Mouse (Mus musculus): ENCODE measurements around the gene Spop. TPM values are rescaled to one million over a fixed set of nuclear protein-coding genes. Genes with fewer than 3 reads are reported as not detected.
A peak's percentile ranks its signal among the peaks of the same experiment; 100 is the strongest.

The Spop gene
- polyA plus RNA-seq, 1 experiment = 20.4 TPM

DNA sequence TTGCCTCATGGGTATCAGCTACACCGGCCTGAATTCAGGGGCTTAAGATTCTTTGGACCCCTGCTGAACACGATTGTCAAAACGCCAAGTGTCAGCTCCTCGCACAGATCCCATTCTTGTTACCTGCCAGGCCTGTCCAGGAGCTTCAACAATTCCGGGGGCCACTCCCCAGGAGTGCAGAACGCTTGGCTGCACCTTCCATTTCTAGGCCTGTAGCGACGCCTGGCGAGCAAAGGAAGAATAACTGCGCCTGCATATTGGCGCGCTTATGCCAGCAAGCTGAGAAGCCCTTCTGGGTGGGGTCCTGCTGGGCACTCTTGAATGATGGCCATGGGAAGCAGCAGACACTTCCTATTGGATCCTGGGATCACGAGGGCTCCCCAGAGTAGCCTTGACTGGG, 107.7 kb downstream of the Spop start:
- Histone ChIP-seq H3K9me3 (no peaks in the 10 kb centered on the region), H3K4me3 (replicated peaks) (peak overlapping the region; percentile 85), H3K36me3 (replicated peaks; ENCODE audit: low read length) (no peaks in the 10 kb centered on the region), H3K27me3 (replicated peaks) (peaks cover 75% of the 10 kb centered on the region), H3K4me1 (peaks cover 20% of the 10 kb centered on the region)
- TF ChIP-seq GATA1 (IDR thresholded peaks at IDR 0.05; ENCODE audit: borderline replicate concordance, low read length) (no peak), FLI1 (IDR thresholded peaks at IDR 0.05; ENCODE audit: low read length) (no peak)

DNA sequence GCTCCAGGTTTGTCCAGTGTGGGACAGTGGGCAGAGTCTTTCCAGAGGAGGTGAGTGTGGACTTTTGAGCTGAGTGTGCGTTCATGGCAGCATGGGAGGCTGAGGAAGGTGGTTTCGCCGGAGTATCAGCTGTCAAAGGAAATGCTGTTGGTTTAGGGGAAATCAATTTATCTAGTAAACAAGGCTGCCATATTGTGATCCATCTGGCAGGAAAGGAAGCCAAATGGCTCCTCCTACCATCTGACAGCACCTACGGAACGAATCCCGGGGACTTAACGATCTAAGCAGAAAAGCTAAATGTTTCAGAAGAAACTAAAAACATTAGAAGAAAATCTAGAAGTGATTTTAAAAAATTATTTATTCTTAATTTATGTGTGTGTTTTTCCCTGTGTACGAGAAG, 113.4 kb downstream of the Spop start:
- Histone ChIP-seq H3K4me3 (replicated peaks) (no peak overlapping the region), H3K27me3 (replicated peaks) (peaks cover 61% of the 10 kb centered on the region), H3K9me3 (no peaks in the 10 kb centered on the region), H3K4me1 (no peaks in the 10 kb centered on the region; the same call in 1 of the 2 replicates), H3K36me3 (replicated peaks; ENCODE audit: low read length) (no peaks in the 10 kb centered on the region)
- TF ChIP-seq GATA1 (IDR thresholded peaks at IDR 0.05; ENCODE audit: borderline replicate concordance, low read length) = no peak
- no peak for TF ChIP-seq FLI1 (IDR thresholded peaks at IDR 0.05; ENCODE audit: low read length)

DNA sequence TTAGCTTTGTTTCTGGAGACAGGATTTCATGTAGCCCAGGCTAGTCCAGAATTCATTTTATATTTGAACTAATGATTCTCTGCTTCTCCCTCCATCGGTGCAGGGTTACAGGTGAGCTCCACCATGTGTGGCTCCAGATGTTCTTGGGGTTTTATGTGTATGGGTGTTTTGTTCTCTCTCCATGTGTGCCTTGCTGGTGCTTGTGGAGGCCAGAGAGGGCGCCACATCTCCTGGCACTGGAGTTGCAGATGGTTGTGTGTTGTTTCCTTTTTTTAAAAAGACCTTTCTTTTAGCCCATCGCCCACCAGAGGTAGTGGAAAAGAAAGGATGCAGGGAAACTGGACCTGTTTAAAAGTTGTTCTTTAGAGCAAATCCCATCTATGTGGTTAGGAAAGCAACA, 114.4 kb downstream of the Spop start:
- Histone ChIP-seq H3K36me3 (replicated peaks; ENCODE audit: low read length) (no peaks in the 10 kb centered on the region), H3K4me1 (no peaks in the 10 kb centered on the region; the same call in 1 of the 2 replicates), H3K9me3 (no peaks in the 10 kb centered on the region), H3K4me3 (replicated peaks) (no peak overlapping the region), H3K27me3 (replicated peaks) (peaks cover 60% of the 10 kb centered on the region)
- TF ChIP-seq GATA1 (IDR thresholded peaks at IDR 0.05; ENCODE audit: borderline replicate concordance, low read length) (no peak), FLI1 (IDR thresholded peaks at IDR 0.05; ENCODE audit: low read length) (no peak)

- peaks cover 8% of the 10 kb centered on the region for H3K4me1 ChIP-seq
- no peaks in the 10 kb centered on the region for H3K36me3 ChIP-seq (replicated peaks; ENCODE audit: low read length)
- no peaks in the 10 kb centered on the region for H3K9me3 ChIP-seq
- H3K4me3 ChIP-seq (replicated peaks) = no peak overlapping the region
- TF ChIP-seq GATA1 (IDR thresholded peaks at IDR 0.05; ENCODE audit: borderline replicate concordance, low read length) (no peak), FLI1 (IDR thresholded peaks at IDR 0.05; ENCODE audit: low read length) (no peak)
- H3K27me3 ChIP-seq (replicated peaks) = peaks cover 61% of the 10 kb centered on the region
Observed at GRCm38 (mm10) chr11:95532353-95533072, 118.6 kb downstream of the Spop start.

GRCm38 (mm10) chr11:95533484-95534160, 119.7 kb downstream of the Spop start:
- peaks cover 11% of the 10 kb centered on the region for H3K4me1 ChIP-seq
- no peaks in the 10 kb centered on the region for H3K9me3 ChIP-seq
- no peaks in the 10 kb centered on the region for H3K36me3 ChIP-seq (replicated peaks; ENCODE audit: low read length)
- H3K27me3 ChIP-seq (replicated peaks) = peaks cover 64% of the 10 kb centered on the region
- H3K4me3 ChIP-seq (replicated peaks) = peak overlapping the region; percentile 75
- TF ChIP-seq GATA1 (IDR thresholded peaks at IDR 0.05; ENCODE audit: borderline replicate concordance, low read length) (no peak), FLI1 (IDR thresholded peaks at IDR 0.05; ENCODE audit: low read length) (no peak)

GRCm38 (mm10) chr11:95538378-95539104, 124.7 kb downstream of the Spop start:
- H3K9me3 ChIP-seq = no peaks in the 10 kb centered on the region
- peaks cover 92% of the 10 kb centered on the region for H3K27me3 ChIP-seq (replicated peaks)
- TF ChIP-seq FLI1 (IDR thresholded peaks at IDR 0.05; ENCODE audit: low read length) (no peak), GATA1 (IDR thresholded peaks at IDR 0.05; ENCODE audit: borderline replicate concordance, low read length) (no peak)

GRCm38 (mm10) chr11:95540637-95541385, 126.9 kb downstream of the Spop start:
- Histone ChIP-seq H3K27me3 (replicated peaks) (peaks cover 90% of the 10 kb centered on the region), H3K4me3 (replicated peaks) (no peak overlapping the region), H3K36me3 (replicated peaks; ENCODE audit: low read length) (no peaks in the 10 kb centered on the region), H3K4me1 (peaks cover 4% of the 10 kb centered on the region; the same call in 1 of the 2 replicates), H3K9me3 (no peaks in the 10 kb centered on the region)
- TF ChIP-seq GATA1 (IDR thresholded peaks at IDR 0.05; ENCODE audit: borderline replicate concordance, low read length) (no peak), FLI1 (IDR thresholded peaks at IDR 0.05; ENCODE audit: low read length) (no peak)

More at GRCm38 (mm10) chr11:95538378-95539104, 124.7 kb downstream of the Spop start:
- Histone ChIP-seq H3K4me3 (replicated peaks) (no peak overlapping the region), H3K36me3 (replicated peaks; ENCODE audit: low read length) (no peaks in the 10 kb centered on the region), H3K4me1 (peaks cover 9% of the 10 kb centered on the region)

Other genes starting within 250 kb of the Spop start
- gene Tac4, start 152.6 kb upstream of the Spop start, polyA plus RNA-seq (2012; ENCODE audit: insufficient read depth, low replicate concordance) = 1.3 and 1.9 TPM in 2 replicates
- gene Kat7, start 103.8 kb upstream of the Spop start, polyA plus RNA-seq (2012; ENCODE audit: insufficient read depth, low replicate concordance) = 0.48 and 11.7 TPM in 2 replicates
- 42.4 and 44.8 TPM in 2 replicates for gene Fam117a, start 77.1 kb upstream of the Spop start, polyA plus RNA-seq (2012; ENCODE audit: insufficient read depth, low replicate concordance)
- gene Slc35b1, start 29.4 kb upstream of the Spop start, polyA plus RNA-seq (2012; ENCODE audit: insufficient read depth, low replicate concordance) = 11.3 and 13.2 TPM in 2 replicates
- 0.04 TPM in 1 of 2 replicates, not detected in the other for gene Nxph3, start 100.5 kb downstream of the Spop start, polyA plus RNA-seq (2012; ENCODE audit: insufficient read depth, low replicate concordance)
- gene Ngfr, start 173.7 kb downstream of the Spop start, polyA plus RNA-seq (2012; ENCODE audit: insufficient read depth, low replicate concordance) = not detected in 2 replicates

Measured in megakaryocyte, embryonic 14.5 days (primary cell).